Mouse (Mus musculus): ENCODE results near the gene Tmem50b. TPM values are rescaled to one million over a fixed set of nuclear protein-coding genes. Genes with fewer than 3 reads are reported as not detected.
"Not testable (repeated sequence)": the region's sequence is repeated elsewhere in the genome, so short reads cannot be mapped to it uniquely, and the experiment has no call there.

Gene Tmem50b
- polyA plus RNA-seq, 1 experiment from 2014 or later = 57.4 TPM

- 39% methylated on average over 3 of the region's 3 CpGs for WGBS
- Histone ChIP-seq H3K27me3 (replicated peaks) (no peaks in the 10 kb centered on the region), H3K36me3 (no peaks in the 10 kb centered on the region), H3K4me3 (no peak overlapping the region), H3K9me3 (replicated peaks) (no peaks in the 10 kb centered on the region), H3K4me1 (replicated peaks) (peaks cover 62% of the 10 kb centered on the region), H3K27ac (ENCODE audit: poor library complexity, severe bottlenecking) (no peak overlapping the region), H3K4me2 (no peak overlapping the region), H3K9ac (no peak overlapping the region)
- no peak for ATAC-seq (ENCODE audit: insufficient number of reproducible peaks, low FRiP score)
These were observed 60.5 kb downstream of the Tmem50b start for GRCm38 (mm10) chr16:91537065-91537464.

- no peaks in the 10 kb centered on the region for H3K36me3 ChIP-seq
- no peak overlapping the region for H3K4me2 ChIP-seq
- 87% methylated on average over 6 of the region's 6 CpGs for WGBS
- no peak for ATAC-seq (ENCODE audit: insufficient number of reproducible peaks, low FRiP score)
- H3K27me3 ChIP-seq (replicated peaks) = no peaks in the 10 kb centered on the region
- H3K9me3 ChIP-seq (replicated peaks) = no peaks in the 10 kb centered on the region
- peaks cover 58% of the 10 kb centered on the region for H3K4me1 ChIP-seq (replicated peaks)
- no peak overlapping the region for H3K27ac ChIP-seq (ENCODE audit: poor library complexity, severe bottlenecking)
- no peak overlapping the region for H3K9ac ChIP-seq
- no peak overlapping the region for H3K4me3 ChIP-seq
These were observed 61.2 kb downstream of the Tmem50b start for GRCm38 (mm10) chr16:91536372-91536771.

GRCm38 (mm10) chr16:91534888-91535287 lies 62.7 kb downstream of the Tmem50b start:
- H3K27ac ChIP-seq (ENCODE audit: poor library complexity, severe bottlenecking) = no peak overlapping the region
- H3K9me3 ChIP-seq (replicated peaks) = no peaks in the 10 kb centered on the region
- H3K4me2 ChIP-seq = no peak overlapping the region
- ATAC-seq (ENCODE audit: insufficient number of reproducible peaks, low FRiP score) = no peak
- H3K4me1 ChIP-seq (replicated peaks) = peaks cover 49% of the 10 kb centered on the region
- no peaks in the 10 kb centered on the region for H3K27me3 ChIP-seq (replicated peaks)
- WGBS = 69% methylated on average over 6 of the region's 6 CpGs
- no peak overlapping the region for H3K9ac ChIP-seq
- no peak overlapping the region for H3K4me3 ChIP-seq
- H3K36me3 ChIP-seq = no peaks in the 10 kb centered on the region

- Histone ChIP-seq H3K9ac (no peak overlapping the region), H3K4me2 (no peak overlapping the region), H3K27me3 (replicated peaks) (no peaks in the 10 kb centered on the region), H3K4me1 (replicated peaks) (peaks cover 49% of the 10 kb centered on the region), H3K4me3 (no peak overlapping the region), H3K36me3 (no peaks in the 10 kb centered on the region), H3K27ac (ENCODE audit: poor library complexity, severe bottlenecking) (no peak overlapping the region), H3K9me3 (replicated peaks) (no peaks in the 10 kb centered on the region)
- WGBS = 50% methylated on average over 13 of the region's 13 CpGs
- peak; percentile 91 for ATAC-seq (ENCODE audit: insufficient number of reproducible peaks, low FRiP score)
These were observed 63.1 kb downstream of the Tmem50b start for GRCm38 (mm10) chr16:91534477-91534876.

GRCm38 (mm10) chr16:91533097-91534001 lies 64.3 kb downstream of the Tmem50b start:
- no peaks in the 10 kb centered on the region for H3K36me3 ChIP-seq
- no peak overlapping the region for H3K4me3 ChIP-seq
- peaks cover 42% of the 10 kb centered on the region for H3K4me1 ChIP-seq (replicated peaks)
- H3K9me3 ChIP-seq (replicated peaks) = no peaks in the 10 kb centered on the region
- H3K4me2 ChIP-seq = peak overlapping the region; percentile 40
- H3K27me3 ChIP-seq (replicated peaks) = no peaks in the 10 kb centered on the region
- ATAC-seq (ENCODE audit: insufficient number of reproducible peaks, low FRiP score) = no peak
- 30% methylated on average over 23 of the region's 23 CpGs for WGBS
- no peak overlapping the region for H3K9ac ChIP-seq
- no peak overlapping the region for H3K27ac ChIP-seq (ENCODE audit: poor library complexity, severe bottlenecking)

- WGBS = 51% methylated on average over 2 of the region's 2 CpGs
- no peaks in the 10 kb centered on the region for H3K36me3 ChIP-seq
- ATAC-seq (ENCODE audit: insufficient number of reproducible peaks, low FRiP score) = no peak
- H3K27ac ChIP-seq (ENCODE audit: poor library complexity, severe bottlenecking) = no peak overlapping the region
- no peaks in the 10 kb centered on the region for H3K9me3 ChIP-seq (replicated peaks)
- H3K4me2 ChIP-seq = 0 out of 2 replicates have a peak overlapping the region, but pooled peaks have one; percentile 40
- H3K27me3 ChIP-seq (replicated peaks) = no peaks in the 10 kb centered on the region
- no peak overlapping the region for H3K4me3 ChIP-seq
- H3K9ac ChIP-seq = no peak overlapping the region
- peaks cover 35% of the 10 kb centered on the region for H3K4me1 ChIP-seq (replicated peaks)
These were observed 65.2 kb downstream of the Tmem50b start for GRCm38 (mm10) chr16:91532429-91532828.

GRCm38 (mm10) chr16:91531856-91532255 lies 65.7 kb downstream of the Tmem50b start:
- Histone ChIP-seq H3K4me2 (no peak overlapping the region), H3K9me3 (replicated peaks) (no peaks in the 10 kb centered on the region), H3K27ac (ENCODE audit: poor library complexity, severe bottlenecking) (no peak overlapping the region), H3K36me3 (no peaks in the 10 kb centered on the region), H3K4me1 (replicated peaks) (peaks cover 38% of the 10 kb centered on the region), H3K4me3 (no peak overlapping the region), H3K27me3 (replicated peaks) (no peaks in the 10 kb centered on the region), H3K9ac (no peak overlapping the region)
- 45% methylated on average over 6 of the region's 6 CpGs for WGBS
- ATAC-seq (ENCODE audit: insufficient number of reproducible peaks, low FRiP score) = no peak

- 83% methylated on average over 4 of the region's 4 CpGs for WGBS
- H3K4me1 ChIP-seq (replicated peaks) = peaks cover 38% of the 10 kb centered on the region
These were observed 66.8 kb downstream of the Tmem50b start for GRCm38 (mm10) chr16:91530830-91531229.

GRCm38 (mm10) chr16:91528578-91528977 lies 69.0 kb downstream of the Tmem50b start:
- H3K9me3 ChIP-seq (replicated peaks) = peaks cover 4% of the 10 kb centered on the region; the same call in 1 of the 2 replicates
- no peak overlapping the region for H3K9ac ChIP-seq
- ATAC-seq (ENCODE audit: insufficient number of reproducible peaks, low FRiP score) = no peak
- no peaks in the 10 kb centered on the region for H3K36me3 ChIP-seq
- H3K4me2 ChIP-seq = no peak overlapping the region
- WGBS = 77% methylated on average over 9 of the region's 9 CpGs
- H3K27me3 ChIP-seq (replicated peaks) = no peaks in the 10 kb centered on the region
- peaks cover 26% of the 10 kb centered on the region for H3K4me1 ChIP-seq (replicated peaks)
- H3K4me3 ChIP-seq = no peak overlapping the region
- no peak overlapping the region for H3K27ac ChIP-seq (ENCODE audit: poor library complexity, severe bottlenecking)

More at GRCm38 (mm10) chr16:91530830-91531229, 66.8 kb downstream of the Tmem50b start:
- not testable (repeated sequence) for H3K36me3 ChIP-seq; H3K27ac ChIP-seq (ENCODE audit: poor library complexity, severe bottlenecking); H3K9me3 ChIP-seq (replicated peaks); H3K4me2 ChIP-seq; ATAC-seq (ENCODE audit: insufficient number of reproducible peaks, low FRiP score); H3K9ac ChIP-seq; H3K27me3 ChIP-seq (replicated peaks); H3K4me3 ChIP-seq

- peaks cover 15% of the 10 kb centered on the region for H3K4me1 ChIP-seq (replicated peaks)
- no peak for ATAC-seq (ENCODE audit: insufficient number of reproducible peaks, low FRiP score)
- no peak overlapping the region for H3K9ac ChIP-seq
- no peak overlapping the region for H3K4me2 ChIP-seq
- WGBS = 51% methylated on average over 5 of the region's 5 CpGs
- H3K4me3 ChIP-seq = no peak overlapping the region
- H3K9me3 ChIP-seq (replicated peaks) = peaks cover 4% of the 10 kb centered on the region; the same call in 1 of the 2 replicates
- H3K27me3 ChIP-seq (replicated peaks) = no peaks in the 10 kb centered on the region
- H3K27ac ChIP-seq (ENCODE audit: poor library complexity, severe bottlenecking) = no peak overlapping the region
- H3K36me3 ChIP-seq = no peaks in the 10 kb centered on the region
These were observed 70.1 kb downstream of the Tmem50b start for GRCm38 (mm10) chr16:91527500-91527899.

GRCm38 (mm10) chr16:91527051-91527450 lies 70.5 kb downstream of the Tmem50b start:
- no peak for ATAC-seq (ENCODE audit: insufficient number of reproducible peaks, low FRiP score)
- Histone ChIP-seq H3K27me3 (replicated peaks) (no peaks in the 10 kb centered on the region), H3K4me3 (no peak overlapping the region), H3K9me3 (replicated peaks) (peaks cover 4% of the 10 kb centered on the region; the same call in 1 of the 2 replicates), H3K4me1 (replicated peaks) (0 out of 2 replicates have a peak, but pooled peaks cover 10% of the 10 kb centered on the region), H3K27ac (ENCODE audit: poor library complexity, severe bottlenecking) (no peak overlapping the region), H3K36me3 (no peaks in the 10 kb centered on the region), H3K4me2 (no peak overlapping the region), H3K9ac (no peak overlapping the region)
- WGBS = 64% methylated on average over 10 of the region's 10 CpGs
